Mouse (Mus musculus): ENCODE data around the gene Trim29. TPM values are rescaled to one million over a fixed set of nuclear protein-coding genes. Genes with fewer than 3 reads are reported as not detected.
A peak's percentile ranks its signal among the peaks of the same experiment; 100 is the strongest.

Trim29 gene
- polyA plus RNA-seq, 1 experiment from 2014 or later = 37.1 TPM

DNA sequence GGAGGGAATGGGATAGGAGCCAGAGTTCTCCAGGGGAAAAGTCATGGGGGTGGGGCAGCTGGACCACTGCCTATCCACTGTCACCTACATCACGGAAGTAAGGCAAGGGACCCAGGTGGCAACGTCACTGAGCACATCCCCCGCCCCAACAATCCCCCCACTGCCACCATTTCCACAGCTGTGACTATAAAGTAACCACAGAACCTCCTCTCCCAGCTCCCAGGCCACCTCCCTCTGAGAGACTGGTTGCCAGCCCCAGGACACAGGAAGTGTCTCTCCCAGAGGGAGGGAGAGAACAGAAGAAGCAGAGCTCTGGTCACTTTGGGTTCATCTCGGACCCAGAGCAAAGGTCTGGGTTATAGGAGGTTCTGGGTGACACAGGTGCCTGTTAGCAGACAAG lies 27.0 kb downstream of the Trim29 start:
- Histone ChIP-seq H3K9me3 (ENCODE audit: control insufficient read depth, low read length) (no peaks in the 10 kb centered on the region), H3K36me3 (ENCODE audit: control insufficient read depth, insufficient read depth, low read length) (no peaks in the 10 kb centered on the region), H3K4me3 (ENCODE audit: low read depth, low read length) (no peak overlapping the region), H3K4me2 (ENCODE audit: low read depth, low read length) (no peak overlapping the region), H3K4me1 (ENCODE audit: control insufficient read depth, insufficient read depth, low read length) (no peaks in the 10 kb centered on the region), H3K27ac (replicated peaks; ENCODE audit: low read depth, low read length) (no peak overlapping the region), H3K9ac (ENCODE audit: low read depth, low read length) (no peak overlapping the region), H3K27me3 (replicated peaks; ENCODE audit: control insufficient read depth, insufficient read depth, low read length) (no peaks in the 10 kb centered on the region)
- DNase-seq (ENCODE audit: low spot score) (no peak), ATAC-seq (ENCODE audit: low read depth) (no peak)
- WGBS = 63% methylated on average over 4 of the region's 4 CpGs

DNA sequence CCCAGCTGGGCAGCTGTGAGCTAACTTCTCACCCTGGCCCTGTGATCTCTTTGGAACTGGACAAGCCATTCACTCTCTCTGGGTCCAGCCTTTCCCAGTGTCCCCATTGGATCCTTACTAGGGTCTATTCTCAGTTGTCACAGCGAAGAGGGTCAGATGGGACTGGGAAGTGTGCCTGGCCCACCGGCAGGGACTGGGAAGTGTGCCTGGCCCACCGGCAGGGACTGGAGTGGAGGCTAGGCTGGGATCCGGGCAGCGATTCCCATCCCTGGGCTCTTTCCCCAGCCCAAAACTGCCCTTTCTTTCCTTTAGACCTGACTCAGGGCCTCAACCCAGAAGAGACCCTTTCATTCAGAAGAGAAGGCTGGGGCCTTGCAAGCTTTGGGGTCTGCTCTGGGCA lies 27.4 kb downstream of the Trim29 start:
- WGBS = 69% methylated on average over 5 of the region's 5 CpGs
- Histone ChIP-seq H3K4me1 (ENCODE audit: control insufficient read depth, insufficient read depth, low read length) (no peaks in the 10 kb centered on the region), H3K27ac (replicated peaks; ENCODE audit: low read depth, low read length) (no peak overlapping the region), H3K9ac (ENCODE audit: low read depth, low read length) (no peak overlapping the region), H3K27me3 (replicated peaks; ENCODE audit: control insufficient read depth, insufficient read depth, low read length) (no peaks in the 10 kb centered on the region), H3K4me2 (ENCODE audit: low read depth, low read length) (no peak overlapping the region), H3K36me3 (ENCODE audit: control insufficient read depth, insufficient read depth, low read length) (no peaks in the 10 kb centered on the region), H3K4me3 (ENCODE audit: low read depth, low read length) (no peak overlapping the region), H3K9me3 (ENCODE audit: control insufficient read depth, low read length) (no peaks in the 10 kb centered on the region)
- no peak for DNase-seq (ENCODE audit: low spot score)
- ATAC-seq (ENCODE audit: low read depth) = no peak

- WGBS = 0% methylated on average over 2 of the region's 2 CpGs
- peak; percentile 60 for ATAC-seq (ENCODE audit: low read depth)
These were observed 29.0 kb downstream of the Trim29 start for GRCm38 (mm10) chr9:43339614-43340020.

DNA sequence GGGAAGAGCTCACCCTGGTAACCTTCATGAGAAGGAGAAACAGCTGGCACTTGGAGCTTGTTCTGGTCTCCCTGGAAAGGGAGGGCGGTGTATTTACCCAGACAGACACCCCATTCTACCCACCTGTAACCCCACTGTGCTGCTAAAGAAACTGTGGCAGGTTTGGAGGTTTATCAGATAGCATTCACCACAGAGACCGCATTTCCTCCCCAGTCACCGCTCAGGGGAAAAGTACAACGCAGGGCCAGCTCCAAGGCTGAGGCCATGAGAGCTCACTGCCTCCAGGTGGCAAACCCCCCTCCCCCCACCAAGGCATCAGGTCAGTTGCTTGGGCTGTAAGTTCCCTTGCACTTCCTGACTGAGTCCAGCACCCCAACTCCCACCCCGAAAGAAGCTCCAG lies 39.4 kb downstream of the Trim29 start:
- Histone ChIP-seq H3K4me1 (ENCODE audit: control insufficient read depth, insufficient read depth, low read length) (no peaks in the 10 kb centered on the region), H3K36me3 (ENCODE audit: control insufficient read depth, insufficient read depth, low read length) (no peaks in the 10 kb centered on the region), H3K9ac (ENCODE audit: low read depth, low read length) (no peak overlapping the region), H3K27me3 (replicated peaks; ENCODE audit: control insufficient read depth, insufficient read depth, low read length) (no peaks in the 10 kb centered on the region), H3K4me2 (ENCODE audit: low read depth, low read length) (no peak overlapping the region), H3K27ac (replicated peaks; ENCODE audit: low read depth, low read length) (no peak overlapping the region), H3K9me3 (ENCODE audit: control insufficient read depth, low read length) (no peaks in the 10 kb centered on the region), H3K4me3 (ENCODE audit: low read depth, low read length) (no peak overlapping the region)
- ATAC-seq (ENCODE audit: low read depth) (no peak), DNase-seq (ENCODE audit: low spot score) (no peak)
- WGBS = 30% methylated on average over 4 of the region's 5 CpGs

More at GRCm38 (mm10) chr9:43339614-43340020, 29.0 kb downstream of the Trim29 start:
- peak; percentile 54 for DNase-seq (ENCODE audit: low spot score)
- no peaks in the 10 kb centered on the region for H3K27me3 ChIP-seq (replicated peaks; ENCODE audit: control insufficient read depth, insufficient read depth, low read length)
- H3K4me3 ChIP-seq (ENCODE audit: low read depth, low read length) = no peak overlapping the region
- no peaks in the 10 kb centered on the region for H3K9me3 ChIP-seq (ENCODE audit: control insufficient read depth, low read length)
- no peaks in the 10 kb centered on the region for H3K36me3 ChIP-seq (ENCODE audit: control insufficient read depth, insufficient read depth, low read length)
- no peaks in the 10 kb centered on the region for H3K4me1 ChIP-seq (ENCODE audit: control insufficient read depth, insufficient read depth, low read length)
- no peak overlapping the region for H3K4me2 ChIP-seq (ENCODE audit: low read depth, low read length)
- H3K27ac ChIP-seq (replicated peaks; ENCODE audit: low read depth, low read length) = no peak overlapping the region
- no peak overlapping the region for H3K9ac ChIP-seq (ENCODE audit: low read depth, low read length)

DNA sequence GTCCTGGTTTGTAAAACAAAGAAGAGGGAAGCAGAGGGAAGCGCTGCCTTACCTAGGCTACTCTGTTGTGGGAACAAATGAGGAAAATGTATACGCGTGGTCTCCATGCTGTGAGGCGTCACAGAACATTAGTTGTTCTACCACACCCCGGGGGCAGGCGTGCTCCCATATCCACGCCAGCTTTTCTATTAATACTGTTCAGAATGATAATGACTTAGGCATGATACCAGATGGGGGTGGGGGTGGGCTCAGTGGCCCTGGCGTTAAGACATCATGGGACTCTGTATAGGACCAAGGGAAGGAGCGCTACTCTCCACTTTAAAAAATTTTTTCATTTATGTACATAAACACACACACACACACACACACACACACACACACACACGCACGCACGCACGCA lies 40.4 kb downstream of the Trim29 start:
- Histone ChIP-seq H3K36me3 (ENCODE audit: control insufficient read depth, insufficient read depth, low read length) (no peaks in the 10 kb centered on the region), H3K27ac (replicated peaks; ENCODE audit: low read depth, low read length) (no peak overlapping the region), H3K4me2 (ENCODE audit: low read depth, low read length) (no peak overlapping the region), H3K4me3 (ENCODE audit: low read depth, low read length) (no peak overlapping the region), H3K4me1 (ENCODE audit: control insufficient read depth, insufficient read depth, low read length) (no peaks in the 10 kb centered on the region), H3K9ac (ENCODE audit: low read depth, low read length) (no peak overlapping the region), H3K27me3 (replicated peaks; ENCODE audit: control insufficient read depth, insufficient read depth, low read length) (no peaks in the 10 kb centered on the region), H3K9me3 (ENCODE audit: control insufficient read depth, low read length) (no peaks in the 10 kb centered on the region)
- ATAC-seq (ENCODE audit: low read depth) (no peak), DNase-seq (ENCODE audit: low spot score) (no peak)
- 64% methylated on average over 13 of the region's 13 CpGs for WGBS

DNA sequence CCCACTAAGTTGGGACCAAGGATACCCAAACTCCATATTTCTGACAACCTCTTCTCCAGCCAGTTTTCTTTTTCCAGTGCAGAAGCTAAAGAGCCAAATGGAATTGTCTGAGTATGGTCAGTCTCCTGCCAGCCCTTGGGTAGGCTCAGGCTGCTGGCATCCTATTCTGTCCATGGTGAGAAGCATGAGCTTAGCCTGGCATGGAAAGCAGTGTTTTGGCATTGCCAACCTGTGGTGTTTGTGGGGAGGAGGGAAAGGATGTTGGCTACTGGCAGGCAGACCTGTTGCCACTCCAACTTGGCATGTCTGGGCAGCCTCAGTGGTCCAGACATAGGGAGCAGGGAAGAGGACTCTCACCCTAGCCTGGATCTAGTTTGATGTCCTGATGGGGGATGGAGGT lies 46.4 kb downstream of the Trim29 start:
- Histone ChIP-seq H3K9me3 (ENCODE audit: control insufficient read depth, low read length) (no peaks in the 10 kb centered on the region), H3K9ac (ENCODE audit: low read depth, low read length) (no peak overlapping the region), H3K4me1 (ENCODE audit: control insufficient read depth, insufficient read depth, low read length) (no peaks in the 10 kb centered on the region; the same call in 1 of the 2 replicates), H3K27me3 (replicated peaks; ENCODE audit: control insufficient read depth, insufficient read depth, low read length) (no peaks in the 10 kb centered on the region), H3K27ac (replicated peaks; ENCODE audit: low read depth, low read length) (no peak overlapping the region), H3K4me3 (ENCODE audit: low read depth, low read length) (no peak overlapping the region), H3K4me2 (ENCODE audit: low read depth, low read length) (no peak overlapping the region), H3K36me3 (ENCODE audit: control insufficient read depth, insufficient read depth, low read length) (no peaks in the 10 kb centered on the region)
- DNase-seq (ENCODE audit: low spot score) (no peak), ATAC-seq (ENCODE audit: low read depth) (no peak)

DNA sequence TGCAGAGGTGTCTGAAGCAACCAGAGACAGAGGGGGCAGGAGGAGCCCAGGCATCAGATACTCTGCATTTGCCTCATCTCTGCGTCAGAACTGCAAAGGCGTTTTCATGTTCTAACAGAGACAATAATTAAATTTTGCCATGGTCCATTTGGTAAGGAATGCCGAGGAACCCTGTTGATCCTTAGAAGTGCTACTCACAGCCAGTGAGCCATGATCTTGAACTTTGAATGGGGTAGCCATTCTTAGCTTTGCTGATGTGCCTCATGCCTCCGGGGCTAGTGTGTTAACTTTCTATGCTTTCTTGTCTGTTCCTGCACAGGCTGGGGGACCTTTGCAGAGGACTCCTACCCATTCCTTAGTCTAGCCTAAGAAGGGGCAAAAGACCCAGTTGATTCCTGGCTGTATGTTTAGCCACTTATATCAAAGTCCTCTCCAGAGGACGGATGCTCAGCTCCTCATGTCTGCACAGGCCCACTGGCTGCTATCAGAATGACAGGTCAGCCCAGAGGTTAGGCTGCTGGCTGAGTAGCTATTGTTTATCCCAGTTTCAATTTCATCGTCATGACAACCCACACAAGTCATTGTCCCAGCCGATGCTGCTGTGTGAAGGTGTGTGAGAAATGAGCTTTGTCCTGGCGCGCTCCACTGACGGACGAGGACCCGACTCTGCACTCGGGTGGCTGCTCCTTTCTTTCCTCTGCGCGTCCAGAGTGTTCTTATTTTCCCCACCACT lies 48.1 kb downstream of the Trim29 start:
- 47% methylated on average over 15 of the region's 15 CpGs for WGBS

DNA sequence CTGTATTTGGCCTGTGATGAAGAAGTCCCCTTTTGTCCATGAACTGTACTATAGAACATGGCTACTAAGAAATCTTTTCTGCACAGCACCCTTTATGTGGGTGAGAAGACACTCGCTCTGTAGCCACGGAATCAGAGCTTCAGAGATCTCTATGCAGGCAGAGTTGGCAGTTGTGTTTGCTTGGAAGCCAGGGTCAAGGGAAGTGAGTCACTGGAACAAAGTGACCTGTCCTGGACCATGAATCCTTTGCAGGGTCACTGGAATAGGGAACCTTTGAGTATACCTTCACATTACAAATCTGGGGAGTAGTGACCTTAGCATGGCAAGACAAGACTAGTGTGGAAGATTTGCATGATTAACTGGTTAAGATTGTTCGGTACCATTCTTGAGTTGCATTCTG lies 58.1 kb downstream of the Trim29 start:
- Histone ChIP-seq H3K4me2 (ENCODE audit: low read depth, low read length) (no peak overlapping the region), H3K9ac (ENCODE audit: low read depth, low read length) (no peak overlapping the region), H3K27me3 (replicated peaks; ENCODE audit: control insufficient read depth, insufficient read depth, low read length) (no peaks in the 10 kb centered on the region), H3K4me3 (ENCODE audit: low read depth, low read length) (no peak overlapping the region), H3K4me1 (ENCODE audit: control insufficient read depth, insufficient read depth, low read length) (no peaks in the 10 kb centered on the region), H3K36me3 (ENCODE audit: control insufficient read depth, insufficient read depth, low read length) (no peaks in the 10 kb centered on the region), H3K27ac (replicated peaks; ENCODE audit: low read depth, low read length) (no peak overlapping the region), H3K9me3 (ENCODE audit: control insufficient read depth, low read length) (no peaks in the 10 kb centered on the region)
- DNase-seq (ENCODE audit: low spot score) = no peak
- 86% methylated on average over 3 of the region's 3 CpGs for WGBS
- ATAC-seq (ENCODE audit: low read depth) = no peak

More for the DNA sequence above, 48.1 kb downstream of the Trim29 start:
- H3K27ac ChIP-seq (replicated peaks; ENCODE audit: low read depth, low read length) = no peak overlapping the region
- no peaks in the 10 kb centered on the region for H3K36me3 ChIP-seq (ENCODE audit: control insufficient read depth, insufficient read depth, low read length)
- ATAC-seq (ENCODE audit: low read depth) (peak; percentile 30; the same call in 1 of the 2 replicates), DNase-seq (ENCODE audit: low spot score) (peak; percentile 46)
- H3K27me3 ChIP-seq (replicated peaks; ENCODE audit: control insufficient read depth, insufficient read depth, low read length) = no peaks in the 10 kb centered on the region
- H3K4me2 ChIP-seq (ENCODE audit: low read depth, low read length) = no peak overlapping the region
- H3K4me1 ChIP-seq (ENCODE audit: control insufficient read depth, insufficient read depth, low read length) = no peaks in the 10 kb centered on the region; the same call in 1 of the 2 replicates
- no peak overlapping the region for H3K4me3 ChIP-seq (ENCODE audit: low read depth, low read length)
- H3K9me3 ChIP-seq (ENCODE audit: control insufficient read depth, low read length) = no peaks in the 10 kb centered on the region
- H3K9ac ChIP-seq (ENCODE audit: low read depth, low read length) = no peak overlapping the region

- no peaks in the 10 kb centered on the region for H3K4me1 ChIP-seq (ENCODE audit: control insufficient read depth, insufficient read depth, low read length)
- no peak for DNase-seq (ENCODE audit: low spot score)
- H3K4me2 ChIP-seq (ENCODE audit: low read depth, low read length) = no peak overlapping the region
- no peak for ATAC-seq (ENCODE audit: low read depth)
- H3K36me3 ChIP-seq (ENCODE audit: control insufficient read depth, insufficient read depth, low read length) = no peaks in the 10 kb centered on the region
- H3K27ac ChIP-seq (replicated peaks; ENCODE audit: low read depth, low read length) = no peak overlapping the region
- H3K9me3 ChIP-seq (ENCODE audit: control insufficient read depth, low read length) = no peaks in the 10 kb centered on the region
- 78% methylated on average over 4 of the region's 4 CpGs for WGBS
- H3K9ac ChIP-seq (ENCODE audit: low read depth, low read length) = no peak overlapping the region
- H3K27me3 ChIP-seq (replicated peaks; ENCODE audit: control insufficient read depth, insufficient read depth, low read length) = no peaks in the 10 kb centered on the region
- no peak overlapping the region for H3K4me3 ChIP-seq (ENCODE audit: low read depth, low read length)
These were observed 73.2 kb downstream of the Trim29 start for GRCm38 (mm10) chr9:43383871-43384270.
